Comparison of ENCODE assay signal across 8 mouse cellular contexts in genomic region chr9:44327926-44328325, GRCm38 (mm10). TPM values are rescaled to one million over a fixed set of nuclear protein-coding genes. Genes with fewer than 3 reads are reported as not detected.
A peak's percentile ranks its signal among the peaks of the same experiment; 100 is the strongest.
DNase-seq lines count a peak whose midpoint lies in the region; ATAC-seq and TF ChIP-seq lines count a peak whose summit lies in the region.

No protein-coding gene starts in this region.

- H3K79me2 ChIP-seq in CH12.LX (replicated peaks; ENCODE audit: control insufficient read depth, extremely low read depth, insufficient read depth, poor library complexity, severe bottlenecking), result peaks cover 7% of the 10 kb centered on the region; the same call in 1 of the 2 replicates

- no peaks in the 10 kb centered on the region for H3K9me3 ChIP-seq in heart, embryonic 11.5 days (replicated peaks; ENCODE audit: control insufficient read depth, low read length)
- no peaks in the 10 kb centered on the region for H3K9me3 ChIP-seq in CH12.LX (replicated peaks; ENCODE audit: low read length)
- no peaks in the 10 kb centered on the region for H3K9me3 ChIP-seq in forebrain, postnatal 0 days (ENCODE audit: low read length)
- H3K9me3 ChIP-seq in liver, embryonic 16.5 days (replicated peaks; ENCODE audit: control insufficient read depth, low read length), result no peaks in the 10 kb centered on the region

- H3K36me3 ChIP-seq in heart, embryonic 11.5 days (ENCODE audit: control insufficient read depth, insufficient read depth, low read length), result peaks cover 19% of the 10 kb centered on the region
- H3K36me3 ChIP-seq in CH12.LX (replicated peaks in 1 of 2; ENCODE audit: control insufficient read depth in 1 of 2, insufficient read depth in 1 of 2, low read length in 1 of 2), result peaks cover 28 to 47% of the 10 kb centered on the region in 2 experiments
- peaks cover 25% of the 10 kb centered on the region for H3K36me3 ChIP-seq in forebrain, postnatal 0 days (ENCODE audit: insufficient read depth)
- peaks cover 21% of the 10 kb centered on the region for H3K36me3 ChIP-seq in liver, embryonic 16.5 days (ENCODE audit: control insufficient read depth, insufficient read depth)

- peak overlapping the region; percentile 85 for H3K4me3 ChIP-seq in heart, embryonic 11.5 days (ENCODE audit: low read depth, low read length)
- H3K4me3 ChIP-seq in CH12.LX (replicated peaks in 1 of 3; ENCODE audit: low read depth in 2 of 3, low read length in 2 of 3, poor library complexity in 1 of 3), result peak overlapping the region; percentile 83 to 92 (median 85)
- H3K4me3 ChIP-seq in forebrain, postnatal 0 days (ENCODE audit: low read depth, low read length), result peak overlapping the region; percentile 79
- H3K4me3 ChIP-seq in liver, embryonic 16.5 days (ENCODE audit: low read depth, low read length), result peak overlapping the region; percentile 72

- no peak for TF ChIP-seq RAD21 in CH12.LX (IDR thresholded peaks at IDR 0.05; ENCODE audit: low read depth, low read length)

- no peak for TF ChIP-seq EP300 in CH12.LX (IDR thresholded peaks at IDR 0.05; ENCODE audit: low read length)

- in situ Hi-C loops in CH12.LX (cut with MboI; ENCODE audit: low pct_ligation_motif_present, low pct_unique_long_range_greater_than_20kb, low sequenced_read_pairs), result no loop called here

- peak overlapping the region; percentile 31 for H3K9ac ChIP-seq in heart, embryonic 11.5 days (ENCODE audit: low read depth, low read length)
- peak overlapping the region; percentile 81; the same call in 1 of the 2 replicates for H3K9ac ChIP-seq in CH12.LX (ENCODE audit: insufficient read depth, low read depth)
- no peak overlapping the region for H3K9ac ChIP-seq in forebrain, postnatal 0 days
- peak overlapping the region; percentile 86; the same call in 1 of the 2 replicates for H3K9ac ChIP-seq in liver, embryonic 16.5 days (ENCODE audit: low read depth, low read length)

- no peak for TF ChIP-seq CTCF in CH12.LX (conservative IDR thresholded peaks at IDR 0.05 in 1 of 2, IDR thresholded peaks at IDR 0.05 in 1 of 2; ENCODE audit: low read depth in 2 of 2, low read length in 2 of 2)
- no peak for TF ChIP-seq CTCF in forebrain, postnatal 0 days (IDR thresholded peaks at IDR 0.05; ENCODE audit: low read depth)

- no peak for TF ChIP-seq POLR2A in CH12.LX (IDR thresholded peaks at IDR 0.05; ENCODE audit: low read depth, low read length)

- 91% methylated on average over 5 of the region's 5 CpGs for WGBS in heart, embryonic 11.5 days (ENCODE audit: insufficient replicate concordance)
- 88% methylated on average over 5 of the region's 5 CpGs for WGBS in forebrain, postnatal 0 days
- WGBS in liver, embryonic 16.5 days (ENCODE audit: insufficient replicate concordance), result 86% methylated on average over 5 of the region's 5 CpGs

- H3K4me1 ChIP-seq in heart, embryonic 11.5 days (ENCODE audit: control insufficient read depth, insufficient read depth, low read length), result peaks cover 11% of the 10 kb centered on the region; the same call in 1 of the 2 replicates
- H3K4me1 ChIP-seq in CH12.LX (ENCODE audit: control insufficient read depth in 1 of 2, insufficient read depth in 2 of 2), result peaks cover 4 to 48% of the 10 kb centered on the region in 2 experiments
- 0 out of 2 replicates have a peak, but pooled peaks cover 11% of the 10 kb centered on the region for H3K4me1 ChIP-seq in forebrain, postnatal 0 days (ENCODE audit: insufficient read depth)
- H3K4me1 ChIP-seq in liver, embryonic 16.5 days (ENCODE audit: control insufficient read depth, low read depth, low read length), result peaks cover 19% of the 10 kb centered on the region

- no peak for ATAC-seq in heart, embryonic 11.5 days (replicated peaks; ENCODE audit: insufficient number of reproducible peaks, low FRiP score, low TSS enrichment)
- no peak for ATAC-seq in forebrain, postnatal 0 days
- no peak for ATAC-seq in liver, embryonic 16.5 days (ENCODE audit: low read depth)

- H3K4me2 ChIP-seq in heart, embryonic 11.5 days, result peak overlapping the region; percentile 75
- H3K4me2 ChIP-seq in CH12.LX (ENCODE audit: insufficient read depth, low read depth, poor library complexity, severe bottlenecking), result peak overlapping the region; percentile 64
- H3K4me2 ChIP-seq in forebrain, postnatal 0 days (ENCODE audit: low read depth), result peak overlapping the region; percentile 85
- H3K4me2 ChIP-seq in liver, embryonic 16.5 days (ENCODE audit: low read depth, low read length), result peak overlapping the region; percentile 84

- peak overlapping the region; percentile 93; the same call in 1 of the 2 replicates for H3K27ac ChIP-seq in heart, embryonic 11.5 days (ENCODE audit: low read depth, low read length)
- H3K27ac ChIP-seq in CH12.LX (ENCODE audit: insufficient read depth, low read depth), result no peak overlapping the region
- no peak overlapping the region for H3K27ac ChIP-seq in forebrain, postnatal 0 days (ENCODE audit: low read depth, low read length)
- H3K27ac ChIP-seq in liver, embryonic 16.5 days (ENCODE audit: low read length), result 0 out of 2 replicates have a peak overlapping the region, but pooled peaks have one; percentile 4

- H3K27me3 ChIP-seq in heart, embryonic 11.5 days (ENCODE audit: control insufficient read depth, insufficient read depth, low read length), result no peaks in the 10 kb centered on the region
- no peaks in the 10 kb centered on the region for H3K27me3 ChIP-seq in CH12.LX (replicated peaks)
- no peaks in the 10 kb centered on the region for H3K27me3 ChIP-seq in forebrain, postnatal 0 days (ENCODE audit: insufficient read depth, low read length)
- no peaks in the 10 kb centered on the region for H3K27me3 ChIP-seq in liver, embryonic 16.5 days (ENCODE audit: control insufficient read depth, insufficient read depth, low read depth, low read length)

- no peak for DNase-seq in heart, adult 8-10 months (ENCODE audit: low spot score)
- no peak for DNase-seq in CH12.LX (ENCODE audit: extremely low read depth)
- no peak for DNase-seq in forebrain, postnatal 0 days
- DNase-seq in layer of hippocampus, postnatal 25 days (ENCODE audit: extremely low spot score in 1 of 2, low spot score in 1 of 2), result no peak
- no peak for DNase-seq in left cerebral cortex, adult 9 months (ENCODE audit: low spot score in 2 of 2)
- DNase-seq in gastrocnemius, adult 18-20 months (ENCODE audit: low spot score), result no peak

- dilution Hi-C loops in CH12.LX (cut with MboI; ENCODE audit: extremely low pct_ligation_motif_present, extremely low pct_unique_long_range_greater_than_20kb, low sequenced_read_pairs), result no loop called here

RNA-seq across cellular contexts. Expression of gene Dpagt1, which starts 2.1 kb away (rescaled TPM):
- polyA plus RNA-seq in heart, embryonic 11.5 days (2014; fragmentation: Nextera tagmentation; extraction: Ambion mirVana), result 40.2 and 46.3 TPM in 2 replicates
- total RNA-seq in heart, adult 8-10 months (2022), result 10 to 100 TPM; 19.4 to 23.5 (median 20.5) TPM
- 15.8 and 16.2 TPM in 2 replicates for total RNA-seq in CH12.LX (2012; rRNA removed)
- 6.4 and 8.5 TPM in 2 replicates for total RNA-seq in CH12.LX (2014; rRNA removed)
- polyA plus RNA-seq in CH12.LX (2012; ENCODE audit: insufficient read length, low read depth), result 31.5 and 41.7 TPM in 2 replicates
- 17.7 and 18.3 TPM in 2 replicates for total RNA-seq in forebrain, postnatal 0 days (2014; rRNA removed)
- polyA plus RNA-seq in forebrain, postnatal 0 days (2015; fragmentation: Nextera tagmentation; extraction: Ambion mirVana), result 30.1 and 30.6 TPM in 2 replicates
- 17.5 and 20.1 TPM in 2 replicates for polyA plus RNA-seq in liver, embryonic 16.5 days (2015; fragmentation: Nextera tagmentation; extraction: Ambion mirVana)
- total RNA-seq in layer of hippocampus, postnatal 25 days (2021), result 10 to 100 TPM; 14.2 to 15.8 TPM
- 10 to 100 TPM; 13.2 to 13.4 TPM for total RNA-seq in gastrocnemius, adult 18-20 months (2021)

RNA-seq across cellular contexts. Expression of gene H2afx, which starts 6.6 kb away (rescaled TPM):
- 199 and 232 TPM in 2 replicates for polyA plus RNA-seq in heart, embryonic 11.5 days (2014; fragmentation: Nextera tagmentation; extraction: Ambion mirVana)
- total RNA-seq in heart, adult 8-10 months (2022), result 10 to 100 TPM; 10.5 to 12.3 (median 11.4) TPM
- total RNA-seq in CH12.LX (2012; rRNA removed) (488 and 589 TPM in 2 replicates), CH12.LX (2014; rRNA removed) (32.5 and 36.3 TPM in 2 replicates)
- polyA plus RNA-seq in CH12.LX (2012; ENCODE audit: insufficient read length, low read depth), result 39.5 and 56.6 TPM in 2 replicates
- total RNA-seq in forebrain, postnatal 0 days (2014; rRNA removed), result 97.8 and 109 TPM in 2 replicates
- 143 and 149 TPM in 2 replicates for polyA plus RNA-seq in forebrain, postnatal 0 days (2015; fragmentation: Nextera tagmentation; extraction: Ambion mirVana)
- polyA plus RNA-seq in liver, embryonic 16.5 days (2015; fragmentation: Nextera tagmentation; extraction: Ambion mirVana), result 191 and 216 TPM in 2 replicates
- 10 to 100 TPM; 50.6 to 58.4 TPM for total RNA-seq in layer of hippocampus, postnatal 25 days (2021)
- 10 to 100 TPM in 1 of 2 experiments, 1 to 10 TPM in 1; 7.8 to 10.4 TPM for total RNA-seq in gastrocnemius, adult 18-20 months (2021)

RNA-seq across cellular contexts. Expression of gene C2cd2l, which starts 7.8 kb away (rescaled TPM):
- 4.7 and 7.1 TPM in 2 replicates for polyA plus RNA-seq in heart, embryonic 11.5 days (2014; fragmentation: Nextera tagmentation; extraction: Ambion mirVana)
- total RNA-seq in heart, adult 8-10 months (2022), result 10 to 100 TPM; 12.7 to 19.2 (median 14.1) TPM
- total RNA-seq in CH12.LX (2012; rRNA removed), result 7.2 TPM in 2 replicates
- 2.5 and 2.9 TPM in 2 replicates for total RNA-seq in CH12.LX (2014; rRNA removed)
- 7.3 and 8.6 TPM in 2 replicates for polyA plus RNA-seq in CH12.LX (2012; ENCODE audit: insufficient read length, low read depth)
- total RNA-seq in forebrain, postnatal 0 days (2014; rRNA removed), result 42.9 and 54.2 TPM in 2 replicates
- polyA plus RNA-seq in forebrain, postnatal 0 days (2015; fragmentation: Nextera tagmentation; extraction: Ambion mirVana), result 26.2 and 33.2 TPM in 2 replicates
- 7.8 and 9.1 TPM in 2 replicates for polyA plus RNA-seq in liver, embryonic 16.5 days (2015; fragmentation: Nextera tagmentation; extraction: Ambion mirVana)
- total RNA-seq in layer of hippocampus, postnatal 25 days (2021), result 100 to 1,000 TPM; 196 to 200 TPM
- 10 to 100 TPM; 14.1 to 14.8 TPM for total RNA-seq in gastrocnemius, adult 18-20 months (2021)

RNA-seq across cellular contexts. Expression of gene Hmbs, which starts 16.1 kb away (rescaled TPM):
- polyA plus RNA-seq in heart, embryonic 11.5 days (2014; fragmentation: Nextera tagmentation; extraction: Ambion mirVana), result 258 and 291 TPM in 2 replicates
- total RNA-seq in heart, adult 8-10 months (2022), result 10 to 100 TPM; 42.1 to 48.8 (median 45.4) TPM
- total RNA-seq in CH12.LX (2012; rRNA removed), result 74.0 and 80.9 TPM in 2 replicates
- 73.7 and 75.2 TPM in 2 replicates for total RNA-seq in CH12.LX (2014; rRNA removed)
- 65.0 and 65.1 TPM in 2 replicates for polyA plus RNA-seq in CH12.LX (2012; ENCODE audit: insufficient read length, low read depth)
- 38.1 and 38.6 TPM in 2 replicates for total RNA-seq in forebrain, postnatal 0 days (2014; rRNA removed)
- 53.3 and 55.0 TPM in 2 replicates for polyA plus RNA-seq in forebrain, postnatal 0 days (2015; fragmentation: Nextera tagmentation; extraction: Ambion mirVana)
- 1,376 and 1,388 TPM in 2 replicates for polyA plus RNA-seq in liver, embryonic 16.5 days (2015; fragmentation: Nextera tagmentation; extraction: Ambion mirVana)
- total RNA-seq in layer of hippocampus, postnatal 25 days (2021), result 10 to 100 TPM; 17.9 to 23.6 TPM
- 10 to 100 TPM; 20.8 to 24.7 TPM for total RNA-seq in gastrocnemius, adult 18-20 months (2021)

RNA-seq across cellular contexts. Expression of gene Hinfp, which starts 22.5 kb away (rescaled TPM):
- 15.3 and 15.9 TPM in 2 replicates for polyA plus RNA-seq in heart, embryonic 11.5 days (2014; fragmentation: Nextera tagmentation; extraction: Ambion mirVana)
- 1 to 10 TPM; 4.5 to 7.2 (median 6.3) TPM for total RNA-seq in heart, adult 8-10 months (2022)
- 16.5 and 16.6 TPM in 2 replicates for total RNA-seq in CH12.LX (2012; rRNA removed)
- 13.6 and 14.0 TPM in 2 replicates for total RNA-seq in CH12.LX (2014; rRNA removed)
- 18.9 and 22.3 TPM in 2 replicates for polyA plus RNA-seq in CH12.LX (2012; ENCODE audit: insufficient read length, low read depth)
- 24.4 and 29.5 TPM in 2 replicates for total RNA-seq in forebrain, postnatal 0 days (2014; rRNA removed)
- 10.7 and 14.2 TPM in 2 replicates for polyA plus RNA-seq in forebrain, postnatal 0 days (2015; fragmentation: Nextera tagmentation; extraction: Ambion mirVana)
- 10.1 and 12.6 TPM in 2 replicates for polyA plus RNA-seq in liver, embryonic 16.5 days (2015; fragmentation: Nextera tagmentation; extraction: Ambion mirVana)
- total RNA-seq in layer of hippocampus, postnatal 25 days (2021), result 10 to 100 TPM; 28.1 to 31.2 TPM
- 1 to 10 TPM; 5.2 TPM for total RNA-seq in gastrocnemius, adult 18-20 months (2021)

Comparison
In these comparisons a context has a peak if more than half of its experiments do, and no peak if none do; other contexts are left out.
1. H3K27ac ChIP-seq: peak in heart, embryonic 11.5 days (single experiment) and liver, embryonic 16.5 days (single experiment); none in CH12.LX (single experiment) and forebrain, postnatal 0 days (single experiment).
2. Peak in every context shown above with its lines, with median percentiles within 50 percentile points of each other: H3K4me2 ChIP-seq and H3K4me3 ChIP-seq.